Mouse (Mus musculus): ENCODE results near the gene 2210408I21Rik.

The 2210408I21Rik gene

DNA sequence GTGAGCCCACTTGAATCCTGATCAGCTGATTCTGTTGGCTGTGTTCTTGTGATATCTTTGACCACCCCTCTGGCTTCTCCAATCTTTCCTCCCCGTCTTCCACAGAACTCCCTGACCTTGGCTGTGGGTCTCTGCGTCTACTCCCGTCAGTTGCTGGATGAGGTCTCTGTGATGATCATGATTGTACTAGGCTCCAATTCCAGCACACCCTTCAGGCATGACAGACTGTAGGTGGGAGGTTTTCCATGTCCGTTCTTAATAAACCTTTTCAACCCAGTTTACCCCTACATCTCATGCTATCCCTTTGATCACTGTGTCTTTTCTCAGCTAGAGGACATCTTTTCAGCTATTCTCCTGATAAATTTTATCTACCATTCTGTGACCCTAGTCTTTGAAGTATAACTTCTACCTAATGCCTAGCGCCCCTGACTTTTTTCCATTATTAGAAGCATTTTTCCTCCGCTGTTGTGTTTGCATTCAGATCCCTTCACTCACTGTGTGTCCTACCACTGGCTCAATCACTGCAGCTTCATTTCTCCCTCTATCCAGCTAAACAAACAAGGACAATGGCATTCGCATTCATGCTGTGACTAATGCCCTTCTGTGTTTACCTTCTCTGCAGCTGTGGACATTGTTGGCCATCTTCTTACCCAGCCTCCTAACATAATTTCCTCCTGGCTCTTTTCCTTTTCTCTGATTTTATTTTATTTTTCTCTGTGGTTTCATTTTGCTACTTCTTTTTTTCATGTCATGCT lies 143.5 kb downstream of the 2210408I21Rik start:
- DNase-seq: no peak

DNA sequence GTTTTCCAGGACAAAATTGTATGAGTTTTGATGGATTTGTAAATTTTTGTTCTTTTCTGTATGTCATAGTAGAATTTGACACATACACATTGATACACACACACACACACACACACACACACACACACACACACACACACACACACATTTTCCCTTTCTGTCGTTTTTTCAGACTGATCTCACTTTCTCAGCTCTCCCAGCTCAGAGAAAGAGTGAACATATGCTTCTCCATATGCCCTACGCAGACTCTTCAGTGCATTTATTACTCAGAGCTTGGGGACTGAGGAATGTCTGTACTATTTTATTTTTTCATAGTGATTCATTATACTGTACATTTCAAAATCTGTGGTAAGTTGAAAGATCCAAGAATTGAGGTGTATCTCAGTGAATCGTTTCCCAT lies 160.2 kb downstream of the 2210408I21Rik start:
- no peak for DNase-seq

DNA sequence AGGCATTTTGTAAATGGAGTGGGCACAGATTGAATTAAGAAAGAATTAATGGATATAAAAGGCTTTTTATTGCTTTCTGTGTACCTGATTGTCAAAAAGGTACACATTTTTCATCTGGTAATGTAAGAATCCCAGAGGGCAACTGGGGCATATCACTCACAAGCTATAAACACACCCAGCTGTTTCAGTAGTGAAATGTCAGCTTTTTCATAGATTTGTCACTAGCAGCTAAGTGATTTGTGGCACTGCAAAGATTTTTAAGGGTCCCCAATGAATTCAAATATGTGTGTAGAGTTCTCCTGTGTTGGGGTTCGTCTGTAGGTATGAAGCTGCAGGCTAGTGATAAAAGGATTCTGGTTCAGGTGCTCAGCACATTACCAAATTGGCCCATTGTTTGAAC lies 188.8 kb downstream of the 2210408I21Rik start:
- no peak for DNase-seq

DNA sequence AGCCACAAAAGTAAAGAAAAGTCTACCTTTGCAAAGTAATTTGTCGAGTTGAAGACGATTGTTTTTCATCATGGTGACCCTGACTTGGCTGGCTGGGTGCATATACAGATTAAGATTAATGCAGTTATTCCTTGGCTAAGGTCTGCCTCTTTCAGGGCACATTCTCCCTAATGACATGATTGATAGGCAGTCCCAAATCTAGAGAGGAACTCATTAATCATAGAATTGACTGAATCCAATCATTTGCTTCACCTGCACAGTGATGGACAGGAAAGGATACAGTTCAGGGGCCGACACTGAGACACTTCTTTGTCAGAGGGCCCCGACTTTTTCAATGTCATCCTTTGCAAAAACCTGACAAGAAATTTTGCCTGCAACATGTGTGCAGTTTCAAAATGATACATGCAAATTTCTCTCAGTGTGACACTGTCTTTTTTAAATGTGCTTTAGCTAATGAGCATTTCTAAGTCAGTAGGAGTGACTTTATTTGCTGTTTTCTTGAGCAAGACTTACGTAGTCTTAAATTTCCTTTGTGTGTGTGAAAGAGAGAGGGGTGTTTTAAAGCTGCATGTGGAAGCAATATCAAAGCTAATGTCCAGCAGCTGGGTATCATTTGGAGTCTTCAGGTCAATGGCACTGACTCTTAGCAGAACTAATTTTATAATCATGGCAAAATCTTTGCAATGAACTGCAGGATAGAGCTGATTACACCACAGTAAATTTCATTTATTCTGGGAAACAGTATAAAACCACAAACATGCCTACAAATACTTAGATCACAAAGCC lies 191.0 kb downstream of the 2210408I21Rik start:
- DNase-seq: no peak

DNA sequence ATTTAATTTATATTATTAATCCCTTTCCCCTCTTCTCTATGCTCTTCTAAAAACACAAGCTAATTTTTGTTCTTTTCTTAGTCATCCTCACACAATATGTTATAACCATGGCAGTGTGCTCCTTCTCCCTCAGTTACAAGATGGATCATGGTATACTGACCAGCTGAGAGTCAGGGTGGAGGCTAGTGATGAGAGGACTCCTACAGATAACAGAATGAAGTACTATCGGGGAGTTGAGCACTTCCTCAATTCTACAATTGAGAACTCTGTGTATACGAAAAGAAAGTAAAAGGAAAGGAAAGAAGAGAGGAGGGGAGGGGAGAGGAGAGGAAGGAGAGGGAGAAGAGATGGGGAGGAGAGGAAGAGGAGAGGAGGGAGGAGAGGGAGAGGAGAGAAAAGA lies 206.8 kb downstream of the 2210408I21Rik start:
- DNase-seq: no peak

DNA sequence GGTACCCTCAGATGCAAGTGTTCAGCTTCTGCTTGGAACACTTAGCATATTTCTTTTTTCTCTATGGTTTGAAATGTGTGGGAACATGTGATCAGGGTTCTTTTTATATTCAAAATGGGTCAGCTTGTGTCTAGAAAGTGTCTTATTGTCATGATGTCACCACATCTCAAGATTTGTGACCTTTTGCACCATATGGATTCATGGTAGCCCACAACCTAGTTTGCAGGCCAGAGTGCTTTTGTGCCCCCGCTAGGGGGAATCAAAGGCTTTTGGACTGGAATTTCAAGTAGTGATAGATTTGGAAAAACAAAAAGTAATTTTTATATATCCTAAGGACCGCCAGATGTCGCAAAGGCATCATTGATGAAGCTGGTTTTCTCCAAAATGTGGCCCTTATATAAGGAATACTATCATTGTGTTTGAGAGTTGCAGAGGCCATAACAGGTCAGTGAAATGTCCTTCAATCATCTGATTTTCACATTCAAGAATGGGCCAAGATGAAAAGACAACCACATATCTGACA lies 250.2 kb downstream of the 2210408I21Rik start:
- no peak for DNase-seq

DNA sequence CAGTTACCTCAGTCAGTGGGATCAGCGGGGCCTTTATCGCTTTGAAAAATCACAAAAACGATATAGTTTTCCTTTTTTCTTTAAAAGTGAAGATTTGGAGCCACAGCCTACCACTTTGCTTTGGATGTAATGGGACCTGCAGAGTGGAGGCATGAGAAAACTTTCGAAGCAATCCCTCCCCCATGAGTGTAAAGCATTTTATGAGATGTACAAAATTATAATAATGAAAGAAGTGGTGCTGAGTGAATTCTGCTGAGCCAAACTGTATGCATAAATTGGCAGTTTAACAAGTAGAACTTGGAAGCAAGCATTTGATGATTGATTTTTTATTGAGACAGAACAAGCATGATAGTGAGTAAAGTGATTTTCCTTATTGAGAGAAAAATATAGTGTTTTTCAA lies 250.7 kb downstream of the 2210408I21Rik start:
- no peak for DNase-seq

DNA sequence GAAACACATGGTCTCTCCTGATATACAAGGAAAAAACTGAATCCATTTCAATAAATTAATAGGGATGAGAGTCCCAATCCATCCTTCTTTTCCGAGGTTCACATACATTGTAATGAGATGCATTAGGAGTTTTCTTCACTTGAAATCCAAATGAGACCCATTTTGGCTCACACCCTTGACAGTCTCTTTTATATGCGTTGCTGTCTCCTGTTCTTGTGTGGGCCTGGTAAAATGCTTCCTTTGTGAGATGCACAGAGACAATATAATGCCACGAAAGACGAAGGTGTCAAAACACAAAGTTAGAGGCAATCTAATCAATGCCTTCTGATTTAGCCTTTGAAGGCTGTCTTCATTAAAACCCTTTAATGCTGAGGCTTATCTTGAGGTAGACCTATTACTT lies 252.8 kb downstream of the 2210408I21Rik start:
- no peak for DNase-seq

DNA sequence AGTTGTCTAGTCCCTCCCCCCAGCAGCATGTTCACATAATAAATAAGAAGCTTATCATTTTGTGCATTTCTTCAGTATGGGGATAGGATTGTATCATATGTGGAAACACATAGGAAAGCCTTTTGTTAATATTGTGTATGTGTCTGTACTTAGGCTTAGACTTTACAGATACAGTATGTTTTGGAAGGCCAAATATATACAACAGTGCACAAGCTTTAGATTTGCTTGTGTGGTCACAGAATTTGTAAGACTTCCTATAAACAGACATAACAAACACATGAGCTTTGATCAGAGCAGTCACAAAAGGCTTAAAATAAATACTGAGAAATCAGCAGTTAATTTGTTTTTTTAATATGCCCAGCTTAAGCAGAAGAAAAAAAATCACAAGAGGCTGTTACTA lies 253.9 kb downstream of the 2210408I21Rik start:
- DNase-seq: no peak

DNA sequence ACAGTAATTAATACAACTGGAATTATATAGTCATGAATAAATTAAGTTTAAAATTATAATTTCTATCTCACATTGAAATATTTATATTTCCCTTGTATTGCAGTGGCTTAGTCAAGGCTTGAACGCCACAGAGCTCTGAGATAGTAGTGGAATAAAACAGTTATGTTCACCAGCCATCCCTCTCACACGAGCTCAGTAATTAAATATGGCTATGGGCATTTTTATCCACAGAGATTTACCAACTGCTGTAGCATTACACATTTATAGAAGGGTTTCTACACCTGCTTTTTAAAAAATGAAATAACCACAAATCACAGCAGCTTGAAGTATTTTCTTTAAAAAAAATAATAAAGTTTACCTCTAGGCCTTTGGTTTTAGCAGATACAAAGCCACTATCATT lies 261.0 kb downstream of the 2210408I21Rik start:
- no peak for DNase-seq

DNA sequence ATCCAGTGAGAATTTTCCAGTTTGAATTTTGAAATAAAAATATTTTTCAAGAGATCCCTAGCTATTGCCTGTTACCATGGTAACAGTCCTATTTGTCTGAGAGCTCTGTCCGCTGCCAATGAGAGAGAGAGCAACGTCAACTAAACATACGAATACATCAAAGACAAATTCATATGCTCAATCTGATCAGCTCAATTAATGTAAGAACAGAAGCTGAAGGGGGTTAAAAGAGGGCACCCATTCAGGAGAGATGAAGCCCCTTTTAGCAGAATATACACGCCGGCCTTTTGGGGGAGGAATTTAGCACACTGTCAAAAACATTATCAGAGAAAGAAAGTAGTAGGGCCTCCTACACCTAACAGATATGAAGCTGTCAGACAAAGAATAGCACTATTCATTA lies 261.6 kb downstream of the 2210408I21Rik start:
- no peak for DNase-seq

DNA sequence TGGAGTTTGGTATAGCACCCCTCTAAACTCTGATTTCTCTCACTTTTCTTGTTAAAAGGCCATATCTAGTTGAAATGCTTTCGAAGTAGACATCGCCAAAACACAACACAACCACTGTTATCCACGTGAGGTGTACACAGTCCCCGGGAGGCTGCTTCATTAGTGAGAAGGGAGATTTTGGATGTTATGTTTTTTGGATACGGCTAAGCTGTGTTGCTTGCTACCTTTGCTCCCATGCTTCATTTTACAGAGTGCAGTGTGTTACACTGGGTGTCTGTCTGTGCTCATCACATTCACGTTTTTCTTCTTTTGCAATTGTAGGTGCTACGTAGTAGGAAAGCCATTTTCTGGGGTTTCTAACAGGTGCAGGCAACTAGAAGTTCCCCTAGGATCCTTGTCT lies 262.3 kb downstream of the 2210408I21Rik start:
- no peak for DNase-seq

DNA sequence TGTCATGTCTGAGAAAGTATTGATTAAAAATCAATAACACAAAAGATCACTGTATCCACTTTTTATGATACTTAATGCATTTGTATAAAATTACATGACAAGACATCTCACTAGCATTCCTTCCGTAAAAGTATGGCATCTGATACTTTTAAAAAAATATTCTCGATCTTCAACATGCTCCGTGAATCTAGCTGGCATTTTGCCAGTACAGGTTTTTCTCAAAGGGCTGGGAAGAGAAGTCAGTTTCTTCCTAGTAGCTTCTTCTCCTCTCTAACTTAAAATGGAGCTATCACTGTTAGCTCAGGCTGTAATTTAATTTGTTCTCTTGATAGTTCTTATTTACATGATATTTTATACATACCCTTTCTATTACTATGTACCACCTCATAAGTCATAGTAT lies 263.1 kb downstream of the 2210408I21Rik start:
- no peak for DNase-seq

DNA sequence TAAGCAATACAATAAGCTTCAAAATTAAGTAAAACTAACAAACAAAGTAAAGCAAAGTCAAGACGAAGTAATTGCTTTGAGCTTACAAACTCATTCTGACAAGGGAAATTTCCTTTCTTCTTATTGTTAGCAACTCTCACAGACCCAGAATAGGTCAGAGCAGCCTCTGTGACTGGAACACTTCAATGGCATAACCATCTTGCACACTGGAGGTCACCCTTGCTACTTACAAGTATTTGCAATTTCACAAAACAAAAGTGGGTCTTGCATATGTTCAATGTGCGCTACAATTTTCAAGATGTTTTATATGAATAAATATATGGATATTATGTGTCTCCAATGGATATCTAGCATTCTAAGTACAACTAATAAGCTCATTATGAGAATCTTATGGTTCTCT lies 265.4 kb downstream of the 2210408I21Rik start:
- no peak for DNase-seq

DNA sequence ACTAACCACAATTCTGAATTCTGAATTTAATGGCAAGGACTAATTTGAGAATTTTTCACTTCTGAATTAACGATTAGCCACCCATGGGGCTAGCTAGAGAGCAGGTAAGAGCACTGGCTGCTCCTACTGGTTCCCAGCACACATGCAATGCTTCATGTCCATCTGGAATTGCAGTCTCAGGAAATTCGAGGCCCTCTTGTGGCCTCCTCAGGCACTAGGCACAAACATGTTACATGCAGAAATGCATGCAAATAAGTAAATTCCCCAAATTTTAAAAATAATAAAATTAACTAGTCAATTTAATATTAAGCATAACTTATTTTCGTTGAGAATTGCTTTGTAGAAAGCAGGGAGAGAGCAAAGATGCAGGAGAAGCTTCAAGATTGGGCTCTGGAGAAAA lies 273.2 kb downstream of the 2210408I21Rik start:
- DNase-seq: peak in 1 of 2 experiments; percentile 15

DNA sequence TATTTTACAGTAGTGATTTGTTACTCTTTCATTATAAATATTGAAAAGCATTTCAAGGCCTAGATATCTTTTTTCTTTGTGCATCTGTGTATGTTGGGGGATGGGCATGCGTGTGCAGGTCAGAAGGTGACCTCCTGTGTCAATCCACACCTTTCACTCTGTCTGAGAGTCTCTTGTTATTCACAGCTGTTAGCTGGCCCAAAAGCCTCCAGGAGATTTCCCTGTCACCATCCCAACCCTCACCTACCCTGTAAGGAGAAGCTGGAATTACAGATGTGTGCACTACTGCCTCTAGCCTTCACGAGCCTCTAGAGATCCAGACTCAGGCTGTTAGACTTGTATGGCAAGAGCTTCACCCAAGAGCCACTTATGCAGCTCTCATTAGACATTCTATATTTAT lies 274.5 kb downstream of the 2210408I21Rik start:
- DNase-seq: no peak

DNA sequence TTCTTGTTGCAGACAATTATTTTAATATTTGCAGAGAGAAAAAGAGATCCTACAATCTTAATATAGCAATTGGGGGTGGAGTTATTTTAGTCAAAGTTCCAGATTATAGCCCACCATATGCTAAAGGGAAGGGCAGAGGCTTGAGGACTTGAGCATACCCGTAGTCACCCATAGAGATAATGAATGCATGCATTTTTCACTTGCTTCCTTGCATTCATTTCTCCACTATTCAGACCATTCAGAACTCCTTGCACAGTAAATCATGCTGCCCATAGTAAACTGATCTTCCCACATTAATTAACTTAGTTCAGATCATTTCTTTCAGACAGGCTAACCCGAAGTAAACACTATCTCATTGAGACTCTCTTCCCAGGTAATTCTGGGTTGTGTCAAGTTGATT lies 277.5 kb downstream of the 2210408I21Rik start:
- DNase-seq: no peak

DNA sequence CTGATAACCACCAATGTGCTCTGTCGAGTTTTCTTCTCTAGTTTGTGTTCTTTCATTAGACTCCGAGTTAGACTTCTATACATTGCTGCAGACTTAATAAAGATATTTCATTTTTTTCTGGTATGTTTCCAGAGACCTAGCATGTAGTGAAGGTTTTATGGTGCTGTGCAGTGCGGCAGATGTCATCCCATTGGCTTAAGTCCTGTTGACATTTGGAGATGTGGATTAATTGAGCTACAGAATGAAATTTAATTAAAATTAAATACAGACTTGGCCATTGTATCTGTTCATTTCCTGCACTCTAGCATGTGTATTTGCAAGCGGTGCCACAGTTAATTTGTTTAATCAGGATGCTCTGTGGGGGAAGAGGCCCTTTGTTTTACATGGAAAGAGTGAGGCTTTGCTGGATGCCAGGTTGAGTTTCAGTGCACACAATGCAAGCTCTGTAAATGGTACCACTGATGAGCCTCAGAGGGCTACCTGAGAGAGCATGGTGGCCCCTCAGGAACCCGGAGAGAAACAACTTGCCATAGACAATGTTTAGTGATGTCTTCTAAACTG lies 314.7 kb downstream of the 2210408I21Rik start:
- no peak for DNase-seq

DNA sequence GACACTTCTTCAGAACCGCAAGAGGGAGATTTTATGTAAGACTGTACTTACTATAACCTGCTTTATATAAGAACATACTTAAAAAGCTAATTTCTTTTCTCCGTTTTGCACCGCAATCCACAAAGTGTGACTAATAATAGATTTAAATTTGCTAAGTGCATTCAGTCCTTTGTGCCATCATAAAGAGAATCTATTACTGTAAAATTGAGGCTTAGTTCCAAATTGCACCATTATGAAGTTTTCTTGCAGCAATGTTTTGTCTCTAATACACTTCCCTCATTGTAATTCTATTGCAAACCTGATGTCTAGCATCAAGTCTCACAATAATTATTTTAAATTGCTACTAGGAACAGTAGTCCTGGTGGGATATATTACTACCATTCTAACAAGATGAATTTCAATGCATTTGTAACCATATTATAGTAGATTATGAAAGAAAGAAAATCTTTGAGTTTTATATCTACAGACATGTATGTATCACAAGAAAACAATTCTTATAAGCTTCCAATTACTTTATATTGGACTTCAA lies 334.8 kb downstream of the 2210408I21Rik start:
- no peak for DNase-seq

DNA sequence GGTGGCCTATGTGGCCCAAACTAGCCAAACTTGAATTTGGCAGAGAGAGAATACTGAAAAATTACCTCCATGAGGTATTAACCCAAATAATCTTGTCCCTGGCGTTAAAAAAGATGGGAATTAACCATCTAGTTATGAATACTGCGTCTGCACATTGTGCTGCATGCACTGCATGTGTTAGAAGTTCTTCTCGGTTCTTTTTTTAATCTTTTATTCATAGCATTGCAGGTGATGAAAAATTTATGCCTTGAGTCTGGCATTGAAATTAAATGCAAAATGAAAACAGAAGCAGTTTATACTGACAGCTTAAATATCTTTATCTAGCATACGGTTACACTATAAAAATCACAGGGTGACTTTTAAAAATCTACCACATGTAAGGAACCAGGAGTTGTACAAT lies 341.1 kb downstream of the 2210408I21Rik start:
- no peak for DNase-seq

DNA sequence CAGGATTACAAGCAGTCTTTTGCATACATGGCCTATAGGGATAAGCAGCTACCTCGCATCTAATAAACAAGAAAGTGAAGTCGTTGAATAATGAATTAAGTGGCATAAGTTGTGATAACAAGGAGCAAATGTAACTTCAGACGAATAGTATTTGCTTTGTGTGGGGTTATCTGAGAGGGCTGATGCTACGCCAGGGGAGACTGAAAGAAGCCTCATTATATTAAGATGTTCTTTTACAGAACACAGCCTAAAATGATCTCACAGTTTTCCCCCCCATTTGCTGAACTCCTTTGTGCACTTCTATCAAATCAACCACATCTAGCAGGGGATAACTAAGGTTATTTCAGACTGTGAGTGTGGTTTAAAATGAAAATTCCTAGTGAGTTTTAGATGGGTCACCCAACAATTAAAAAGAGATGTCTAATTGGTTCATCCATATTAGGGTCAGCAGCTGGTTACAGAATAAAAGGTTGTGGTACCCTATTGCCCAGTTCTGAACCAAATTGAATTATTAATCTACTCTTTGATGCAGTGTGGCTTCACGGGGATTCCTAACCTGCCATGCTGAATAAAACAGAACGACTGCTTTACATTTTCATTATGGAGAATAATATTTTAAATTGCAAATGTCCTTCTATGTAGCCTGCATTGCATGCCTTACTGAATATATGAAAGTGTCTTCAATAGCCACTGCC lies 343.2 kb downstream of the 2210408I21Rik start:
- no peak for DNase-seq

DNA sequence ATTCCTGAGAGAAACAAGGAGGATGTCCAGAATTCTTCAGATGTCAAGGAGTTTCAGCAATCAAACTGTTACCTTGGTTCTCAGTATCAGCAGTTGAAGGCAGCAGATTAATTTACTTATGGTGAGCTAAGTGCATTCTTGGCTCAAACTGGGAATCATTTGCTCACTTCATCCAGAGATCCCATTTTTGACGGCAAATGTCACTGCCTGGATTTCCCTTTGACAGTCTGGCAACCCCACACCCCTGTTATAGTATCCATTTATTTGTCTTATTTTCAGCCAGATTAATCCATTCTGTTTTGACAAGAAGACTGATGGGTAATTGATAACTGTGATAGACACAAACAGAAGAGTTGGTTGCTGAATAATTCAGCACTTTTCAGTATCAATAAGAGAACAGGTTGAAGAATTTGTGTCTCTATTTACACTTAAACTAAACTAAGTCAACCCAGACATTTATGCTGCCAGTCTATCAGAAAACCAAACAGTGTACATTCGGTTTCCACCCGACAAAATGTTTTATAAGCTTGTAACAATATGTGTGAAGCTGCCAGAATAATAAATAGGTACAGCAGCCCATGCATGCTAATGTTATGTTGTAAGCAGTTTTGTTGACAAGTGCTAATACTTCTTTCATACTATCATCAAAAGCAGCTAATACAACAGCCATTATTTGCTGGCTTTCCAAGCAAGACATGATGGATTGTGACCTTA lies 354.8 kb downstream of the 2210408I21Rik start:
- DNase-seq: no peak
